ENCODE assay signal across 16 mouse cellular contexts in genomic region chr11:22387472-22388098, GRCm38 (mm10). TPM values are rescaled to one million over a fixed set of nuclear protein-coding genes. Genes with fewer than 3 reads are reported as not detected.
DNase-seq lines count a peak whose midpoint lies in the region; ATAC-seq lines count a peak whose summit lies in the region.
"Had no signal": no experiment of that assay in that cellular context is flagged by ENCODE, and none has a peak within 500 bp of the region (broad histone marks: within the 10 kb centered on the region; RNA-seq: fewer than 3 reads in every experiment).

No protein-coding gene starts in this region.

- ATAC-seq in embryonic facial prominence, embryonic 14.5 days (ENCODE audit: low read depth) = no peak
- ATAC-seq in limb, embryonic 15.5 days (ENCODE audit: insufficient number of reproducible peaks, low FRiP score, low TSS enrichment, low read depth) = 0 out of 2 replicates have a peak, but pooled peaks have one; percentile 55
- no peak for ATAC-seq in forebrain, embryonic 12.5 days (ENCODE audit: low FRiP score)
- no peak for ATAC-seq in hindbrain, embryonic 14.5 days (ENCODE audit: low FRiP score)

- H3K9ac ChIP-seq in embryonic facial prominence, embryonic 14.5 days (ENCODE audit: low read depth, low read length) = no peak overlapping the region
- no peak overlapping the region for H3K9ac ChIP-seq in limb, embryonic 15.5 days
- H3K9ac ChIP-seq in forebrain, embryonic 12.5 days = no peak overlapping the region
- no peak overlapping the region for H3K9ac ChIP-seq in hindbrain, embryonic 14.5 days
- H3K9ac ChIP-seq: heart, embryonic 13.5 days; liver, embryonic 14.5 days; midbrain, embryonic 12.5 days; neural tube, embryonic 15.5 days had no signal

- no peak overlapping the region for H3K4me3 ChIP-seq in embryonic facial prominence, embryonic 14.5 days (ENCODE audit: low read depth, low read length)
- H3K4me3 ChIP-seq in embryonic facial prominence, embryonic 10.5 days = no peak overlapping the region
- H3K4me3 ChIP-seq in limb, embryonic 15.5 days = no peak overlapping the region
- no peak overlapping the region for H3K4me3 ChIP-seq in forebrain, embryonic 12.5 days (replicated peaks)
- H3K4me3 ChIP-seq in hindbrain, embryonic 14.5 days (replicated peaks; ENCODE audit: low read length) = no peak overlapping the region
- H3K4me3 ChIP-seq: heart, embryonic 13.5 days; midbrain, embryonic 12.5 days; neural tube, embryonic 15.5 days had no signal

- no peak overlapping the region; the same call in 1 of the 2 replicates for H3K27ac ChIP-seq in embryonic facial prominence, embryonic 14.5 days (replicated peaks; ENCODE audit: low read depth, low read length)
- H3K27ac ChIP-seq in embryonic facial prominence, embryonic 10.5 days (replicated peaks) = no peak overlapping the region
- H3K27ac ChIP-seq in limb, embryonic 15.5 days = peak overlapping the region; percentile 65; the same call in 1 of the 2 replicates
- no peak overlapping the region for H3K27ac ChIP-seq in forebrain, embryonic 12.5 days
- no peak overlapping the region for H3K27ac ChIP-seq in hindbrain, embryonic 14.5 days
- H3K27ac ChIP-seq: heart, embryonic 13.5 days; liver, embryonic 14.5 days; midbrain, embryonic 12.5 days; neural tube, embryonic 15.5 days had no signal

- H3K4me1 ChIP-seq in embryonic facial prominence, embryonic 14.5 days (ENCODE audit: control insufficient read depth, insufficient read depth, low read length) = no peaks in the 10 kb centered on the region
- no peaks in the 10 kb centered on the region for H3K4me1 ChIP-seq in embryonic facial prominence, embryonic 10.5 days
- no peaks in the 10 kb centered on the region for H3K4me1 ChIP-seq in limb, embryonic 15.5 days
- no peaks in the 10 kb centered on the region for H3K4me1 ChIP-seq in forebrain, embryonic 12.5 days
- H3K4me1 ChIP-seq in hindbrain, embryonic 14.5 days (replicated peaks; ENCODE audit: control insufficient read depth, insufficient read depth, low read length) = no peaks in the 10 kb centered on the region
- H3K4me1 ChIP-seq: heart, embryonic 13.5 days; midbrain, embryonic 12.5 days; neural tube, embryonic 15.5 days had no signal

- no peaks in the 10 kb centered on the region for H3K9me3 ChIP-seq in embryonic facial prominence, embryonic 14.5 days (ENCODE audit: control insufficient read depth, low read length)
- no peaks in the 10 kb centered on the region; the same call in 1 of the 2 replicates for H3K9me3 ChIP-seq in embryonic facial prominence, embryonic 10.5 days
- H3K9me3 ChIP-seq in limb, embryonic 15.5 days = no peaks in the 10 kb centered on the region
- no peaks in the 10 kb centered on the region for H3K9me3 ChIP-seq in forebrain, embryonic 12.5 days
- H3K9me3 ChIP-seq in hindbrain, embryonic 14.5 days (ENCODE audit: control insufficient read depth, low read length) = no peaks in the 10 kb centered on the region
- H3K9me3 ChIP-seq: midbrain, embryonic 12.5 days; neural tube, embryonic 15.5 days had no signal

- H3K4me2 ChIP-seq in embryonic facial prominence, embryonic 14.5 days (ENCODE audit: low read depth, low read length) = no peak overlapping the region
- H3K4me2 ChIP-seq in limb, embryonic 15.5 days = no peak overlapping the region
- H3K4me2 ChIP-seq in forebrain, embryonic 12.5 days = no peak overlapping the region
- H3K4me2 ChIP-seq in hindbrain, embryonic 14.5 days (replicated peaks) = no peak overlapping the region
- H3K4me2 ChIP-seq: heart, embryonic 13.5 days; midbrain, embryonic 12.5 days; neural tube, embryonic 15.5 days had no signal

- WGBS in embryonic facial prominence, embryonic 14.5 days = 54% methylated on average over 6 of the region's 6 CpGs
- WGBS in embryonic facial prominence, embryonic 10.5 days = 88% methylated on average over 6 of the region's 6 CpGs
- 51% methylated on average over 6 of the region's 6 CpGs for WGBS in limb, embryonic 15.5 days
- WGBS in forebrain, embryonic 12.5 days = 89% methylated on average over 6 of the region's 6 CpGs
- 91% methylated on average over 6 of the region's 6 CpGs for WGBS in hindbrain, embryonic 14.5 days

- peak; percentile 85 for DNase-seq in embryonic facial prominence, embryonic 14.5 days (ENCODE audit: low spot score)
- no peak for DNase-seq in embryonic facial prominence, embryonic 10.5 days (ENCODE audit: low spot score)
- DNase-seq in NIH3T3 (ENCODE audit: low read depth) = peak; percentile 87
- DNase-seq in gastrocnemius, postnatal 10 days = peak; percentile 79
- DNase-seq in left cerebral cortex, adult 9 months (ENCODE audit: low spot score in 2 of 2) = no peak
- no peak for DNase-seq in hindbrain, embryonic 14.5 days (ENCODE audit: low spot score)
- DNase-seq: cerebellum, adult 2 months; kidney, adult 11 months; layer of hippocampus, postnatal 36 days; thymus, adult 2 months had no signal

- no peaks in the 10 kb centered on the region for H3K27me3 ChIP-seq in embryonic facial prominence, embryonic 14.5 days (replicated peaks; ENCODE audit: control insufficient read depth, insufficient read depth, low read length)
- no peaks in the 10 kb centered on the region for H3K27me3 ChIP-seq in embryonic facial prominence, embryonic 10.5 days (replicated peaks; ENCODE audit: low read depth, poor library complexity, severe bottlenecking)
- H3K27me3 ChIP-seq in limb, embryonic 15.5 days = no peaks in the 10 kb centered on the region
- no peaks in the 10 kb centered on the region for H3K27me3 ChIP-seq in forebrain, embryonic 12.5 days
- H3K27me3 ChIP-seq in hindbrain, embryonic 14.5 days (ENCODE audit: control insufficient read depth, insufficient read depth, low read length) = no peaks in the 10 kb centered on the region
- H3K27me3 ChIP-seq: heart, embryonic 13.5 days; midbrain, embryonic 12.5 days; neural tube, embryonic 15.5 days had no signal

- no peaks in the 10 kb centered on the region for H3K36me3 ChIP-seq in embryonic facial prominence, embryonic 14.5 days (ENCODE audit: control insufficient read depth, insufficient read depth, low read length)
- H3K36me3 ChIP-seq in embryonic facial prominence, embryonic 10.5 days (replicated peaks) = no peaks in the 10 kb centered on the region
- no peaks in the 10 kb centered on the region for H3K36me3 ChIP-seq in limb, embryonic 15.5 days
- H3K36me3 ChIP-seq in forebrain, embryonic 12.5 days (replicated peaks) = no peaks in the 10 kb centered on the region
- no peaks in the 10 kb centered on the region for H3K36me3 ChIP-seq in hindbrain, embryonic 14.5 days (replicated peaks; ENCODE audit: control insufficient read depth, insufficient read depth)
- H3K36me3 ChIP-seq: heart, embryonic 13.5 days; midbrain, embryonic 12.5 days; neural tube, embryonic 15.5 days had no signal

RNA-seq across cellular contexts. Expression of gene Ehbp1, which starts 45.5 kb away (rescaled TPM):
- 12.5 and 13.1 TPM in 2 replicates for polyA plus RNA-seq in embryonic facial prominence, embryonic 14.5 days (2014; fragmentation: Nextera tagmentation; extraction: Ambion mirVana)
- 6.7 and 8.1 TPM in 2 replicates for polyA plus RNA-seq in embryonic facial prominence, embryonic 10.5 days (2016; fragmentation: Nextera tagmentation; extraction: Ambion mirVana)
- total RNA-seq in gastrocnemius, postnatal 10 days (2021) = 10 to 100 TPM; 22.3 to 28.7 TPM
- 11.2 and 14.3 TPM in 2 replicates for polyA plus RNA-seq in limb, embryonic 15.5 days (2015; fragmentation: Nextera tagmentation; extraction: Ambion mirVana)
- polyA plus RNA-seq in forebrain, embryonic 12.5 days (2016; fragmentation: Nextera tagmentation; extraction: Ambion mirVana) = 18.0 and 19.3 TPM in 2 replicates
- polyA plus RNA-seq in hindbrain, embryonic 14.5 days (2014; fragmentation: Nextera tagmentation; extraction: Ambion mirVana) = 24.0 and 25.3 TPM in 2 replicates

Comparison
In these comparisons a context has a peak if more than half of its experiments do, and no peak if none do; other contexts are left out.
1. DNase-seq: peak in embryonic facial prominence, embryonic 14.5 days (single experiment), NIH3T3 (single experiment) and gastrocnemius, postnatal 10 days (single experiment); none in embryonic facial prominence, embryonic 10.5 days (single experiment), left cerebral cortex, adult 9 months (0 of 2) and hindbrain, embryonic 14.5 days (single experiment).